Mouse (Mus musculus): ENCODE measurements around the gene Kcnh2. TPM values are rescaled to one million over a fixed set of nuclear protein-coding genes. Genes with fewer than 3 reads are reported as not detected.

Gene Kcnh2
- polyA plus RNA-seq, 1 experiment, result 2.9 TPM

GRCm38 (mm10) chr5:24379501-24379900, 28.1 kb upstream of the Kcnh2 start:
- TF ChIP-seq CTCF (IDR thresholded peaks at IDR 0.05; ENCODE audit: borderline replicate concordance, insufficient read depth, low read length) (no peak), POLR2A (IDR thresholded peaks at IDR 0.05; ENCODE audit: low read depth, low read length) (no peak)
- no peak overlapping the region for H3K27ac ChIP-seq (ENCODE audit: insufficient read depth, low read length)

GRCm38 (mm10) chr5:24378700-24379099, 27.3 kb upstream of the Kcnh2 start:
- no peaks in the 10 kb centered on the region for H3K4me1 ChIP-seq (ENCODE audit: control insufficient read depth, insufficient read depth, low read length)
- no peak for TF ChIP-seq CTCF (IDR thresholded peaks at IDR 0.05; ENCODE audit: borderline replicate concordance, insufficient read depth, low read length)
- no peak for TF ChIP-seq POLR2A (IDR thresholded peaks at IDR 0.05; ENCODE audit: low read depth, low read length)
- no peak overlapping the region for H3K27ac ChIP-seq (ENCODE audit: insufficient read depth, low read length)
- no peak overlapping the region for H3K4me3 ChIP-seq (ENCODE audit: insufficient read depth, low read length)

More at GRCm38 (mm10) chr5:24379501-24379900, 28.1 kb upstream of the Kcnh2 start:
- no peaks in the 10 kb centered on the region for H3K4me1 ChIP-seq (ENCODE audit: control insufficient read depth, insufficient read depth, low read length)
- no peak overlapping the region for H3K4me3 ChIP-seq (ENCODE audit: insufficient read depth, low read length)

GRCm38 (mm10) chr5:24374666-24375328, 23.4 kb upstream of the Kcnh2 start:
- Histone ChIP-seq H3K4me3 (ENCODE audit: insufficient read depth, low read length) (no peak overlapping the region), H3K27ac (ENCODE audit: insufficient read depth, low read length) (no peak overlapping the region), H3K4me1 (ENCODE audit: control insufficient read depth, insufficient read depth, low read length) (no peaks in the 10 kb centered on the region)
- TF ChIP-seq CTCF (IDR thresholded peaks at IDR 0.05; ENCODE audit: borderline replicate concordance, insufficient read depth, low read length), result no peak
- no peak for TF ChIP-seq POLR2A (IDR thresholded peaks at IDR 0.05; ENCODE audit: low read depth, low read length)

GRCm38 (mm10) chr5:24374216-24374615, 22.8 kb upstream of the Kcnh2 start:
- Histone ChIP-seq H3K27ac (ENCODE audit: insufficient read depth, low read length) (no peak overlapping the region), H3K4me1 (ENCODE audit: control insufficient read depth, insufficient read depth, low read length) (no peaks in the 10 kb centered on the region), H3K4me3 (ENCODE audit: insufficient read depth, low read length) (no peak overlapping the region)
- TF ChIP-seq POLR2A (IDR thresholded peaks at IDR 0.05; ENCODE audit: low read depth, low read length), result no peak
- TF ChIP-seq CTCF (IDR thresholded peaks at IDR 0.05; ENCODE audit: borderline replicate concordance, insufficient read depth, low read length), result no peak

GRCm38 (mm10) chr5:24373807-24374206, 22.4 kb upstream of the Kcnh2 start:
- H3K4me1 ChIP-seq (ENCODE audit: control insufficient read depth, insufficient read depth, low read length), result no peaks in the 10 kb centered on the region
- no peak overlapping the region for H3K27ac ChIP-seq (ENCODE audit: insufficient read depth, low read length)
- no peak overlapping the region for H3K4me3 ChIP-seq (ENCODE audit: insufficient read depth, low read length)
- no peak for TF ChIP-seq CTCF (IDR thresholded peaks at IDR 0.05; ENCODE audit: borderline replicate concordance, insufficient read depth, low read length)
- TF ChIP-seq POLR2A (IDR thresholded peaks at IDR 0.05; ENCODE audit: low read depth, low read length), result no peak

GRCm38 (mm10) chr5:24369767-24370166, 18.4 kb upstream of the Kcnh2 start:
- no peak overlapping the region for H3K27ac ChIP-seq (ENCODE audit: insufficient read depth, low read length)
- no peak overlapping the region for H3K4me3 ChIP-seq (ENCODE audit: insufficient read depth, low read length)
- H3K4me1 ChIP-seq (ENCODE audit: control insufficient read depth, insufficient read depth, low read length), result no peaks in the 10 kb centered on the region
- no peak for TF ChIP-seq POLR2A (IDR thresholded peaks at IDR 0.05; ENCODE audit: low read depth, low read length)
- no peak for TF ChIP-seq CTCF (IDR thresholded peaks at IDR 0.05; ENCODE audit: borderline replicate concordance, insufficient read depth, low read length)

GRCm38 (mm10) chr5:24366426-24366825, 15.0 kb upstream of the Kcnh2 start:
- no peaks in the 10 kb centered on the region for H3K4me1 ChIP-seq (ENCODE audit: control insufficient read depth, insufficient read depth, low read length)
- TF ChIP-seq POLR2A (IDR thresholded peaks at IDR 0.05; ENCODE audit: low read depth, low read length) (no peak), CTCF (IDR thresholded peaks at IDR 0.05; ENCODE audit: borderline replicate concordance, insufficient read depth, low read length) (no peak)
- no peak overlapping the region for H3K4me3 ChIP-seq (ENCODE audit: insufficient read depth, low read length)
- H3K27ac ChIP-seq (ENCODE audit: insufficient read depth, low read length), result no peak overlapping the region

GRCm38 (mm10) chr5:24365528-24365927, 14.1 kb upstream of the Kcnh2 start:
- TF ChIP-seq POLR2A (IDR thresholded peaks at IDR 0.05; ENCODE audit: low read depth, low read length) (no peak), CTCF (IDR thresholded peaks at IDR 0.05; ENCODE audit: borderline replicate concordance, insufficient read depth, low read length) (no peak)
- Histone ChIP-seq H3K4me3 (ENCODE audit: insufficient read depth, low read length) (no peak overlapping the region), H3K4me1 (ENCODE audit: control insufficient read depth, insufficient read depth, low read length) (peaks cover 5% of the 10 kb centered on the region; the same call in 1 of the 2 replicates), H3K27ac (ENCODE audit: insufficient read depth, low read length) (no peak overlapping the region)

GRCm38 (mm10) chr5:24364963-24365362, 13.6 kb upstream of the Kcnh2 start:
- peaks cover 5% of the 10 kb centered on the region; the same call in 1 of the 2 replicates for H3K4me1 ChIP-seq (ENCODE audit: control insufficient read depth, insufficient read depth, low read length)
- TF ChIP-seq POLR2A (IDR thresholded peaks at IDR 0.05; ENCODE audit: low read depth, low read length) (no peak), CTCF (IDR thresholded peaks at IDR 0.05; ENCODE audit: borderline replicate concordance, insufficient read depth, low read length) (no peak)
- no peak overlapping the region for H3K27ac ChIP-seq (ENCODE audit: insufficient read depth, low read length)
- H3K4me3 ChIP-seq (ENCODE audit: insufficient read depth, low read length), result no peak overlapping the region

GRCm38 (mm10) chr5:24364508-24364907, 13.1 kb upstream of the Kcnh2 start, which contains the start of gene Nos3:
Nos3 (plus strand) TSS chr5:24364810.
- TF ChIP-seq CTCF (IDR thresholded peaks at IDR 0.05; ENCODE audit: borderline replicate concordance, insufficient read depth, low read length) (no peak), POLR2A (IDR thresholded peaks at IDR 0.05; ENCODE audit: low read depth, low read length) (no peak)
- H3K4me3 ChIP-seq (ENCODE audit: insufficient read depth, low read length), result no peak within 1 kb of the TSS
- H3K4me1 ChIP-seq (ENCODE audit: control insufficient read depth, insufficient read depth, low read length), result peaks cover 5% of the 10 kb centered on the region; the same call in 1 of the 2 replicates
- no peak within 1 kb of the TSS for H3K27ac ChIP-seq (ENCODE audit: insufficient read depth, low read length)
